Mouse (Mus musculus) liver, adult (tissue): Measurements from ENCODE around the gene Dzank1.

Source experiments
- GATA4 ChIP-seq: IDR thresholded peaks from 2 replicates; pipeline ENCODE4 v1.6.1; 2014; ENCODE audit warnings: mild to moderate bottlenecking, low read length; ENCODE audit not compliant: insufficient replicate concordance

The Dzank1 gene

GRCm38 (mm10) chr2:144502134-144502533, 25.1 kb downstream of the Dzank1 start:
- no peak for TF ChIP-seq GATA4

DNA sequence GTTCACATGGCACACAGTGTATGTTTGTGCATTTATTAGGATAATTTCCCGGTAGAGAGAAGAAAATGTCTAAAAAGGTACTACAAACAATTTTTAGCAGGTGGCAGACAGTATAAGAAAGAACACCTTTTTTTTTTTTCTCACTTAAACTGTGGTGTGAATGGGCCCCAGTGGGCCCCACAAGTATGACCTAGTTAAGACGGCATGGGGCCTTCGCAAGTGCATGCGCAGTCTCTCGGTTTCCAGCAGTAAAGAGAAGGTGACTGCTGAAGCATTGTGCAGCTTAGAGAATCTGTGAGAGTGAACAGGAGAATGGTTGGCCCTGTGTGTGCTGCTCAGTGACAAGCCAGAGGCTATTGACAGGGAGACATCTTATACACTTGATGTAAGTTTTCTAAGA, 37.9 kb downstream of the Dzank1 start:
- TF ChIP-seq GATA4: no peak

DNA sequence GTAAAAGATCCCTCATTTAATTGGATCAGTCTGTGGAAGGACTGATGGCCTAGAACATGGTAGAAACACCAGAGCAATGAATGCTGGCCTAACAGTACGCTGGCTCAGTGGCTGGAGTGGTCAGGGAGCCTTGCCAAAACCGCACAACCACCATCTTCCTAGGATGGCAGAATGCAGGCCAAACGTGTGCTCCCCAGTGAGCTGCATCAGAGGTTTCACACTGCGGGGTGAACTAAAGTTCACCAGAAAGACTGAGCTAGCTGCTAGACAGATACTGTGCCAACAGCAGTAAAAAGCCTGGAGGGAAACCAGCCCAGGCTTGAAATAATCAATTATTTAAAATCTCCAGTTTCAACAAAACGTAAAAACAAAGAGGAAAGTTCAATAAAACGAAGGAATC, 39.7 kb downstream of the Dzank1 start:
- no peak for TF ChIP-seq GATA4

GRCm38 (mm10) chr2:144485439-144485838, 41.8 kb downstream of the Dzank1 start:
- no peak for TF ChIP-seq GATA4

GRCm38 (mm10) chr2:144484084-144484483, 43.1 kb downstream of the Dzank1 start:
- TF ChIP-seq GATA4: no peak

DNA sequence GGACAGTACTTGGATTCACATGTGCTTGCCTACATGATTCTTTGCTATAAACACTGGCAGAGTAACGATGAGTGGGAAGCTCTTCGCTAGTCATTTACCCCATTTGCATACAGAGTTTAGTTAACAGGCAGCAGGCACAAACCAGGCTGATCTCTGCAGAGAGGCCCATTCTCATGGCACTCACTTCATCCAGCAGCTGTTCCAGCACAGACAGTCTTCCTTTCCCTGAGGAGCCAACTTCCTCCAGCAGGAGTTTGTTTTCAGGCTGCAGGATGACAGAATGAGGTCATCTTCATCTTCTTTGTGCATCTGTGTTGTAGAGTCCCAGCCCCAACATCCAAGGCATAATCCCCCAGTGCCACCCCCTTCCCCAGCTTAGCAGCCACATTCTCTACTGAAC, 47.8 kb downstream of the Dzank1 start:
- TF ChIP-seq GATA4: no peak

GRCm38 (mm10) chr2:144467203-144467602, 60.0 kb downstream of the Dzank1 start:
- no peak for TF ChIP-seq GATA4

GRCm38 (mm10) chr2:144465876-144466575, 61.2 kb downstream of the Dzank1 start:
- TF ChIP-seq GATA4: no peak

GRCm38 (mm10) chr2:144464799-144465760, 62.1 kb downstream of the Dzank1 start:
- TF ChIP-seq GATA4: no peak

DNA sequence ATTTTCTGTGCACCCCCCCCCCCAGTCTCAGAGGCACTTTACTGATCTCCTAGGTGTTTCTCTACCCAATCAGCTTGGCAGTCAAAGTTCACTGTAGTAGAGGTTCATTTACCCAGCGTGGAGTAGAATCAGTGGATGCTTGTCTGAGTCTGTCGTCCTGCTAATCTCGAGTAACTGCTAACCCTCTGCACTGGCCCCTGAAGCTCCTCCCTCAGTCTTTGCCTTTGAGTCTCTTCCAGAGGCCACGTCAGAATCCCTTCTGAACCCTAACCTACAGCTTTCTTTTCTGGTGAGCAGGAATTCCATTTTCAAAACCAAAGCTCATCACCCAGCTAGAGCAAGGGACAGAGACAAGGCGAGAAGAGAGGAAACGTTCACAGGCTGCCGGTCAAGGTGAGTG, 63.0 kb downstream of the Dzank1 start:
- TF ChIP-seq GATA4: no peak

- peak; percentile 17; the same call in 1 of the 2 replicates for TF ChIP-seq GATA4
These were observed 68.0 kb downstream of the Dzank1 start for GRCm38 (mm10) chr2:144458975-144459754.

GRCm38 (mm10) chr2:144458355-144458754, 68.9 kb downstream of the Dzank1 start:
- TF ChIP-seq GATA4: no peak

GRCm38 (mm10) chr2:144452364-144453008, 74.7 kb downstream of the Dzank1 start:
- TF ChIP-seq GATA4: no peak

- TF ChIP-seq GATA4: no peak
These were observed 76.8 kb downstream of the Dzank1 start for GRCm38 (mm10) chr2:144450378-144450777.
